Mouse (Mus musculus): ENCODE data around the gene Mfrp.

The Mfrp gene

GRCm38 (mm10) chr9:44130581-44131275, 29.2 kb downstream of the Mfrp start:
- no peak for DNase-seq (ENCODE audit: low spot score)

- DNase-seq (ENCODE audit: low spot score): no peak
Observed at GRCm38 (mm10) chr9:44131276-44131590, 29.7 kb downstream of the Mfrp start.

GRCm38 (mm10) chr9:44132200-44132599, 30.7 kb downstream of the Mfrp start:
- DNase-seq (ENCODE audit: low spot score): no peak

DNA sequence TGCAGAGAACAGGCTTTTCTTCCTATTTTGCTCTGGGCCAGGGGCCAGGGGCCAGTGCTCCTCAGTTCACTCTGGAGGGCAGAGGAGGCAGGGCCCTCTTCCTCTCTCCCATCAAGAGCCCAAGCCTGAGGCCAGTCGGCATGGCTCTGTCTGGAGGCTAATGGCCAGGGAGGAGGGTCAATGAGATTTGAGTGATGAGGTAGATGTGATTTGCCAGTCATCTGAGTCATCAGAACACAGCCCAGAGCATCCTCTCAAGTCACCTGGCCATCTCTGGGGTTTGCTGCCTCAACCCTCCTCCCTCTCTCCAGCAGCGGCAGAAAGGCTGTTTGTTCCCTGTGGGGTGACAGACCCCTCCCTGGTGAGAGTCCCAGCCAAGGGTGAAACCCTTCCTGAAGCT, 31.8 kb downstream of the Mfrp start:
- no peak for DNase-seq (ENCODE audit: low spot score)

- DNase-seq (ENCODE audit: low spot score): no peak
Observed at GRCm38 (mm10) chr9:44134101-44134850, 32.7 kb downstream of the Mfrp start, which contains the start of gene Mcam. Mcam (plus strand) TSS chr9:44134469.

DNA sequence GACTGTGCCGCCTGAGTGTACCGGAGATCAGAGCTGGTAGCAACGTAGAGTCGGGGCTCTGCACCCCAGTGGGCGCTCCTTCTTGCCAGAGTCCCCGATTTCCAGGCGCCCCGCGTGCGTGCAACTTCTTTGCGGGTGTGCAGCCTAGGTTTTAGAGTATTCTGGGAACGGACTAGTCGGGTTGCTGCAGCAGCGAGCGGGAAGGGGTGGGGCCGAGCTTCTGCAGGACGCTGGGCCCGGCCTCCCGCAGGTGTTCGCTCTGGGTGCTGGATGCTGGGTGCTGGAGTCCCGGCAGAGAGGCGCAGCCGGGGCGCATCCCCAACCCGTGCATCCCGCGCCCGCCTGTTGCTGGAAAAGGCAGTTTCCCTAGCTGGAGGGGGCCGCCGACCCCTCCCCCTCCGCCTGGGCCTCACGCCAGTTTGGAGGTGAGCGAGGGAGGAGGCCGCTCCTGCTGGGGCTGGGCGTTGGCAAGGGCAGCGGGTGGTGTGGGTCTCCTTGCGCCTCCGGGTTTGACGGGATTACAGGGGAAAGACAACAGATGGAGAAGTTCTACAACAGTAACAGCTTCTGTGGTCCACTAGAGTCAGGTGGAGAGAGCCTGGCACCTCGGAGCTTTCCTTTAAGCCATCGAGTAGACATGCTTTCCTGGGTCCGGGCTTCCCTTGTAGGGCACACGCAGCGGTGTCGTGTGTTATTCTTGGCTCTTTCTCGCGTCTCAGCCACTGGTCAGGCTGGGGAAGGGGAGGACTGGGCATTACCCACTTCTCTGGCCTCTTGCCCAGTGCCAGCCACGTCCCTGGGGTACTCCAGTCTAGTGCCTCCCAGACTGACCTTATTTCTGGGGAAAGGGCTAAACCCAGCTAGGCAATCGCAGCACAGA, 33.6 kb downstream of the Mfrp start:
- no peak for DNase-seq (ENCODE audit: low spot score)

- DNase-seq (ENCODE audit: low spot score): no peak
Observed at GRCm38 (mm10) chr9:44135731-44136411, 34.3 kb downstream of the Mfrp start.

- no peak for DNase-seq (ENCODE audit: low spot score)
Observed at GRCm38 (mm10) chr9:44137846-44138245, 36.3 kb downstream of the Mfrp start.

DNA sequence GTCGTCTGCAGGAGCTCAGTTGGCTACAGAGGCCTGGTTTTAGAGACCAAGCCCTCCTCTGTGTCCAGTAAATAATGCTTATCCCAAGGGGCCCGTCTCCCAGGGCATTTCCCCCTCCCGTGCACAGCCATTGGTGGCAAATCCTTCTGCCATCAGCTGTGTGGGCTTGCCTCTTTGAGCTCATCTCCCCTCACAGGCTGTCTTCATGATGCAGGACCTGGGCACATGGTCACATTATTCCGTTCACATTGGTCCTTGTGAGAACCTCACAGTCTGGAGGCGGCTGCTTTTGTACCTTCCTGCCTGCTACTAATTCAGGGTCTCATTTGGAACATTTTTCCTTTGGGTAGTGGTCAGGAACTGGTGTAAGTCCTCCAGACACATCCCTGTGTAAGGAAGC, 40.4 kb downstream of the Mfrp start:
- no peak for DNase-seq (ENCODE audit: low spot score)

DNA sequence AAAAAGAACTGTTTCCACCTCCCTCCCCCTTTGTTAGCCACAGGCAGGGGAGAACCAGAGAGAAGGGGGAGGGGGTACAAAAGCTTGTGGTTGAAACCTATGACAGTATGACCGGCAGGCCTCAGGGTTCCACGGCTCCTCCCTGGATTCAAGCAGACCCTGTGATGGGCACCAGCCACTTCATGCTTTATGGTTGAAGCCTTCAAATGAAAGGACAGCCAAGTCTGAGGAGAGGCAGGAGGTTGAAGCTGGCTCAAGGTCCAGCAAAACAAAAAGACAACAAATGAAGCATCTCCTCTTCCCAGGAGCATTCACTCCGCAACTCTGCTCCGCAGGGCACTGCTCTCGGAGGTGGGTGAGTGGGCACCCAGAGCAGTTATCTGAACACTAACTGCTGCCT, 41.9 kb downstream of the Mfrp start:
- DNase-seq (ENCODE audit: low spot score): no peak

DNA sequence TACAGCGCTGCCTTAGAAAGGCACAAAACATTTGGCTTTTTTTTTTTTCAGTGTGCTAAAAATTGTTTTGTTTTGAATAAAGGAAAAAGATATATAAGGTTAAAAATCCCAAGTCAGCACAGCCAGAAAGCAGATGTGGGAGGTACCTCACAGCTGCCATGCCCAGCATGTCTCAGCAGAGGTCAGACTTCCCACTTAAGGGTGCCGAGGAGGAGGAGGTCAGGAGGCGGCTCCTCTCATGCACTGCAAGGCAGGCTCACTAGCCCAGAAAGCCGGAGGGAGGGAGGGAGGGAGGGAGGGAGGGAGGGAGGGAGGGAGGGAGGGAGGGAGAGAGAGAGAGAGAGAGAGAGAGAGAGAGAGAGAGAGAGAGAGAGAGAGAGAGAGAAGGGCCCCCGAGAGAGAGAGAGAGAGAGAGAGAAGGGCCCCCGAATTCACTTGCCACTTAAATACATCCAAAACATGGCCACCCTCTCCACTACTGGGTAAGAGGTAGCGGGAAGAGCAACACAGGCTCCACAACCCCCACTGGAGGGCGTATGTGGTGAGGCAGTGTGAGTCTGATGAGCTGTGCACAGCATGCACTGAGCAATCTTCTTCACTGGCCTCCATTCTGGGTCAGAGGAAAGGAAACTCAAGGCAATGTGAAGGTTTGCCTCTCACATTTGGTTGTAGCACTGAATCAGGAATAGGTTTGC, 42.6 kb downstream of the Mfrp start:
- no peak for DNase-seq (ENCODE audit: low spot score)

DNA sequence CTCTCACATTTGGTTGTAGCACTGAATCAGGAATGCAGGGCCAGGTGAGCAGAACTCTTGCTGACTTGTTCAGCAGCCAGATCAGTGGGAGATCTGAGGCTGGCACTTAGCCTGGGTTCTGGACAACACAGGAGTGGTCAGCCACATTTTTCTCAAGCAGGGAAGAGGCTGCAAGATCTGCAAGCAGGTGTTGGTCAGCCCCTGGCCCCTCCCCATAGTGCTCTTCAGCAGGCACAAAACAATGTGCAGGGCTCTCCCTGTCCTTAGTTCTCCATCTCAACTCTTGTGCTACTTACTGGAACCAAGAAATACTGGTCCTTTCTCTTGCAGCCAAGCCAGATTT, 43.2 kb downstream of the Mfrp start:
- DNase-seq (ENCODE audit: low spot score): no peak

DNA sequence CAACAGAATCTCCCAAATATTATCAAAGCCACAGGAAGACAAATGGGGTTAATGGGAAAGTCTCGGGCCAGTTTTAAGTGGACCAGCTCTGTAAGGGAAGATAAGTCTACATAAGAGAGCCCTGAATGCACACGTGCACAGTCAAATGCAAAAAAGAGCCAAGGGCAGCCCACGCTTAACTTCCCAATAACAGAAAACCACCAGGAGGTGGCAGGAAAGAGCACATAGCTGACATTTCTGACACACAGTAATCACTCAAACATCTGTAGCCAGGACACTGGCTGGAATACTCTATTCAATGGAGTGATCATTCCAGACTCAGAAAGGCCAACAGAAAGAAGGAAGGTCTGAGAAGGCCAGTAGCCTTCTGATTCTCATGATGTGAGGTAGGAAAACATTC, 45.8 kb downstream of the Mfrp start:
- no peak for DNase-seq (ENCODE audit: low spot score)
